Comparison of ENCODE assay signal across 8 mouse cellular contexts in genomic region chr5:120620375-120621077, GRCm38 (mm10). TPM values are rescaled to one million over a fixed set of nuclear protein-coding genes. Genes with fewer than 3 reads are reported as not detected.
DNase-seq lines count a peak whose midpoint lies in the region; ATAC-seq and TF ChIP-seq lines count a peak whose summit lies in the region.

No protein-coding gene starts in this region.

- intact Hi-C loops in left cerebral cortex, adult 2 months (cut with DNase I): loop anchor here (1.0 kb wide), 4 partner anchors 28 to 126 kb away; partner anchors contain the start of gene Rasal1

- no peaks in the 10 kb centered on the region for H3K27me3 ChIP-seq in forebrain, embryonic 13.5 days
- H3K27me3 ChIP-seq in hindbrain, embryonic 12.5 days: no peaks in the 10 kb centered on the region

- H3K36me3 ChIP-seq in forebrain, embryonic 13.5 days (ENCODE audit: poor library complexity, severe bottlenecking): peaks cover 99% of the 10 kb centered on the region
- H3K36me3 ChIP-seq in hindbrain, embryonic 12.5 days: peaks cover 89% of the 10 kb centered on the region

- no peak overlapping the region for H3K27ac ChIP-seq in forebrain, embryonic 13.5 days
- H3K27ac ChIP-seq in hindbrain, embryonic 12.5 days: no peak overlapping the region
- peak overlapping the region; percentile 42 for H3K27ac ChIP-seq in left cerebral cortex, adult 2 months

- H3K4me2 ChIP-seq in forebrain, embryonic 13.5 days: no peak overlapping the region
- no peak overlapping the region for H3K4me2 ChIP-seq in hindbrain, embryonic 12.5 days (replicated peaks)

- peak; percentile 99 for TF ChIP-seq CTCF in left cerebral cortex, adult 2 months (IDR thresholded peaks at IDR 0.05)

- H3K9me3 ChIP-seq in forebrain, embryonic 13.5 days (replicated peaks): no peaks in the 10 kb centered on the region
- 0 out of 2 replicates have a peak, but pooled peaks cover 4% of the 10 kb centered on the region for H3K9me3 ChIP-seq in hindbrain, embryonic 12.5 days (replicated peaks)

- H3K4me1 ChIP-seq in forebrain, embryonic 13.5 days: no peaks in the 10 kb centered on the region
- peaks cover 7% of the 10 kb centered on the region; the same call in 1 of the 2 replicates for H3K4me1 ChIP-seq in hindbrain, embryonic 12.5 days

- WGBS in forebrain, embryonic 13.5 days: 70% methylated on average over 18 of the region's 18 CpGs
- 69% methylated on average over 18 of the region's 18 CpGs for WGBS in hindbrain, embryonic 12.5 days

- no peak overlapping the region for H3K9ac ChIP-seq in forebrain, embryonic 13.5 days
- H3K9ac ChIP-seq in hindbrain, embryonic 12.5 days: no peak overlapping the region

- peak; percentile 41; the same call in 1 of the 2 replicates for ATAC-seq in forebrain, embryonic 13.5 days
- ATAC-seq in hindbrain, embryonic 12.5 days (ENCODE audit: low FRiP score): peak; percentile 32; the same call in 1 of the 2 replicates
- peak; percentile 46 for ATAC-seq in megakaryocyte-erythroid progenitor cell, adult 5-6 weeks (replicated peaks; ENCODE audit: low FRiP score, low TSS enrichment, poor library complexity, severe bottlenecking)

- H3K4me3 ChIP-seq in forebrain, embryonic 13.5 days: no peak overlapping the region
- H3K4me3 ChIP-seq in hindbrain, embryonic 12.5 days: no peak overlapping the region
- no peak overlapping the region for H3K4me3 ChIP-seq in left cerebral cortex, adult 2 months

- peak; percentile 83 for DNase-seq in MN1 (ENCODE audit: low spot score)
- DNase-seq in c-Kit-negative CD71-positive TER-119-positive erythroid progenitor cells, embryonic 14.5 days (ENCODE audit: low read depth, low spot score): peak; percentile 65
- DNase-seq in left cerebral cortex, adult 2 months (ENCODE audit: extremely low spot score in 1 of 2, low spot score in 2 of 2): peak; percentile 83 to 94
- DNase-seq in right cerebral cortex, adult 2 months (ENCODE audit: low spot score in 2 of 2): peak; percentile 88 to 91
- DNase-seq in urinary bladder, postnatal 36 days (ENCODE audit: low spot score in 2 of 2): peak; percentile 65 to 72

RNA-seq across cellular contexts. Expression of gene Ddx54, which starts 8.0 kb away (rescaled TPM):
- 45.3 and 48.0 TPM in 2 replicates for polyA plus RNA-seq in forebrain, embryonic 13.5 days (2015; fragmentation: Nextera tagmentation; extraction: Ambion mirVana)
- polyA plus RNA-seq in hindbrain, embryonic 12.5 days (2016; fragmentation: Nextera tagmentation; extraction: Ambion mirVana): 53.2 and 53.6 TPM in 2 replicates
- total RNA-seq in left cerebral cortex, adult 2 months (2021): 10 to 100 TPM; 38.6 to 41.0 TPM
- total RNA-seq in megakaryocyte-erythroid progenitor cell, adult 5-6 weeks (2014; fragmentation: Nextera tagmentation): 28.3 and 41.7 TPM in 2 replicates
- total RNA-seq in megakaryocyte-erythroid progenitor cell, adult 5-6 weeks (2017): 40.4 and 40.6 TPM in 2 replicates

RNA-seq across cellular contexts. Expression of gene Rita1, which starts 8.1 kb away (rescaled TPM):
- polyA plus RNA-seq in forebrain, embryonic 13.5 days (2015; fragmentation: Nextera tagmentation; extraction: Ambion mirVana): 19.0 TPM in 2 replicates
- 16.8 and 19.2 TPM in 2 replicates for polyA plus RNA-seq in hindbrain, embryonic 12.5 days (2016; fragmentation: Nextera tagmentation; extraction: Ambion mirVana)
- 10 to 100 TPM; 29.5 to 29.9 TPM for total RNA-seq in left cerebral cortex, adult 2 months (2021)
- total RNA-seq in megakaryocyte-erythroid progenitor cell, adult 5-6 weeks (2014; fragmentation: Nextera tagmentation): 9.9 and 11.8 TPM in 2 replicates
- 5.5 and 6.9 TPM in 2 replicates for total RNA-seq in megakaryocyte-erythroid progenitor cell, adult 5-6 weeks (2017)

RNA-seq across cellular contexts. Expression of gene Cfap73, which starts 13.5 kb away (rescaled TPM):
- 0.65 TPM in 1 of 2 replicates, not detected in the other for polyA plus RNA-seq in forebrain, embryonic 13.5 days (2015; fragmentation: Nextera tagmentation; extraction: Ambion mirVana)
- 0.56 and 0.77 TPM in 2 replicates for polyA plus RNA-seq in hindbrain, embryonic 12.5 days (2016; fragmentation: Nextera tagmentation; extraction: Ambion mirVana)
- total RNA-seq in left cerebral cortex, adult 2 months (2021): under 1 TPM in 1 of 2 experiments, not detected in 1; 0.52 TPM
- not detected in 2 replicates for total RNA-seq in megakaryocyte-erythroid progenitor cell, adult 5-6 weeks (2014; fragmentation: Nextera tagmentation)
- total RNA-seq in megakaryocyte-erythroid progenitor cell, adult 5-6 weeks (2017): not detected in 2 replicates

RNA-seq across cellular contexts. Expression of gene Rasal1, which starts 28.1 kb away (rescaled TPM):
- polyA plus RNA-seq in forebrain, embryonic 13.5 days (2015; fragmentation: Nextera tagmentation; extraction: Ambion mirVana): 0.27 and 0.79 TPM in 2 replicates
- polyA plus RNA-seq in hindbrain, embryonic 12.5 days (2016; fragmentation: Nextera tagmentation; extraction: Ambion mirVana): 0.06 and 0.38 TPM in 2 replicates
- 10 to 100 TPM; 85.3 TPM for total RNA-seq in left cerebral cortex, adult 2 months (2021)
- not detected in 2 replicates for total RNA-seq in megakaryocyte-erythroid progenitor cell, adult 5-6 weeks (2014; fragmentation: Nextera tagmentation)
- total RNA-seq in megakaryocyte-erythroid progenitor cell, adult 5-6 weeks (2017): not detected in 2 replicates

RNA-seq across cellular contexts. Expression of gene Iqcd, which starts 31.7 kb away (rescaled TPM):
- polyA plus RNA-seq in forebrain, embryonic 13.5 days (2015; fragmentation: Nextera tagmentation; extraction: Ambion mirVana): 1.1 and 2.3 TPM in 2 replicates
- polyA plus RNA-seq in hindbrain, embryonic 12.5 days (2016; fragmentation: Nextera tagmentation; extraction: Ambion mirVana): 1.9 and 2.5 TPM in 2 replicates
- total RNA-seq in left cerebral cortex, adult 2 months (2021): under 1 TPM; 0.47 to 0.75 TPM
- total RNA-seq in megakaryocyte-erythroid progenitor cell, adult 5-6 weeks (2014; fragmentation: Nextera tagmentation): 6.4 and 9.0 TPM in 2 replicates
- total RNA-seq in megakaryocyte-erythroid progenitor cell, adult 5-6 weeks (2017): 6.3 and 7.9 TPM in 2 replicates
